Mouse (Mus musculus): Measurements from ENCODE around the gene Gm47289.

Gene Gm47289

DNA sequence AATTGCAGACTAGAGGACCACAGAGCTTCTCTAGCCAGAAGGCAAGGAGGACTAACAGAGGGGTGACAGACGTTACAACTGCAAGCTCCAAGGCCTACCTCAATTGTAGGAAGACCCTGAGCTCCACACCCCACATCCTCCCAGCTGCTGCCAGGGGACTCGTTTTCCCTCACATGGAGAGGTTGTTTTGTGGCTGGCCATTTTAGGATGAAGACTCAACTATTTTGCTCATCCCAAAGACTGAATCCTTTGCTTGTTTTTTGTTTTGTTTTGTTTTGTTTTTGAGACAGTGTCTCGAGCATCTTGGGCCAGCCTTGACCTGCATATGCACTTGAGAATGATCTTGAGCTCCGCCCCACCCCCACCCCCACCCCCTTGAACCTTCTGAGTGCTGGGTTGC lies at the start of gene Gm47289:
Gm47289 (plus strand) TSS at position 301 of the 400 bp plus-strand sequence.
- DNase-seq: no peak

DNA sequence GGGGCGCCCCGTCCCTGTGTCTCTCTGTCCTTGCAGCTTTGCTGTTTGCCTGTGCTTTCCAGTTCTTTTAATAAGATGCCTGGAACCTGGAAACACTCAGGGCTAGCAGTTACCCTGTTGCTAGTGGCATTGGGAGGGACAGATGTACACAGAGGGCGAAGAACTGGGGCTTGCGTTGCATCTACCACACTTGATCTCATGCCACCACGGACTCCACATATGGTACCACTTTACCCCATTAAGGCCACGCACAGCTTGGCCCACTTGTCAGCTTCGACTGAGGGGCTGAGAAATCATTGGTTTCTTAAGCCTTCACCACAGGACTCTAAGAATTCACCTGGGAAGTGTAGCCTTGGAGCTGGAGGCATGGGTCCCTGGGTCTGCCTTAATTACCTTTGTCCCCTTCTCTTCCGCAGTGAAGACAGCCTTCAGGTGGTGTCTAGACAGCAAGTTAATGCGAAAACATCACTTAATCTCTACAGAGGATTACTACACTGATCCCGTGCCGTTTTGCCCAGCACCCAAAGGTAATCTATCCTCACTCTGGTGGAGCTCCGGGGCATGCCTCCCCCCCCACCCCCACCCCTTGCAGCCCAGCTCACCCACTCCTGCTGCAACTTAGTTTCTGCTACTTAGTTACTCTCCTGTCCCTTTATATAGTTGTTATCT lies 49.1 kb upstream of the Gm47289 start:
- no peak for DNase-seq

- DNase-seq: no peak
These were observed 48.3 kb upstream of the Gm47289 start for GRCm38 (mm10) chr9:119110640-119111039.

GRCm38 (mm10) chr9:119114911-119115310 lies 44.0 kb upstream of the Gm47289 start:
- no peak for DNase-seq

GRCm38 (mm10) chr9:119119409-119120167 lies 39.4 kb upstream of the Gm47289 start:
- no peak for DNase-seq

GRCm38 (mm10) chr9:119120168-119120560 lies 38.8 kb upstream of the Gm47289 start:
- DNase-seq: no peak

DNA sequence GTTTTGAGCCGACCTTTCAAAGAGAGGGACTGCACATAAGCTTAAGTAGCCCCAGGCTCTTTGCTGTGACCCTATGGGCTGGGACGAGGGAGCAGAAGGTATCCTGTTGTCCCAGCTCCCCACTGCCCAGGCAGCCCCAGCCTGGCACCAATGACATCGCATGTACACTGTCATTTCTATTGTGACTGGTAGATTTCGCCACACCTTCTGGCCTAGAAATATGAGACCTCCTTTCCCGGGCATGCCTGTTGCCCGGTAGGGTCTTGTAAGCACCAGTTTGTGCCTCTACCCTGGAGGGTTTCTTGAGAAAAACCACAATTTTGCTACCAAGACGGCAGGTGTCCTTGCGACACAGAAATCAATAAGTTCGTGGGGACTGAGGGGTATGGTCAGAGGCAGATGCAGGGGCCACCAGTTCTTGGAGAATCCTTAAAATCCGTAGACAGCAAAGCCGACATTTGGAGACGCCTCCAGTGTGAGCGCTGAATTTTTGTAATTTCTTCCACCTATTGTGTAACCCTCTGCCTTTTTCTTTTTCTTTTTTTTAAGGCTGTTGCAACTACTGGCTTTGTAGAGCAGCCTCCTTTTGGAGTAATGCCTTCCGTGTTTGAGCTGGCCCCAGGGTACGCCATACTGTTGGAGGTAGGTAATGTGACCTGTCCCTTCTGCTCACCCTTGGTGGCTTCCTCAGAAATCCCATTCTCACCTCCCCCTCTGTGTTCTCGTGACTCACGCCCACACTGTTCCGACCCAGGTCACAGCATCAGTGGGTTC lies 36.2 kb upstream of the Gm47289 start:
- no peak for DNase-seq

DNA sequence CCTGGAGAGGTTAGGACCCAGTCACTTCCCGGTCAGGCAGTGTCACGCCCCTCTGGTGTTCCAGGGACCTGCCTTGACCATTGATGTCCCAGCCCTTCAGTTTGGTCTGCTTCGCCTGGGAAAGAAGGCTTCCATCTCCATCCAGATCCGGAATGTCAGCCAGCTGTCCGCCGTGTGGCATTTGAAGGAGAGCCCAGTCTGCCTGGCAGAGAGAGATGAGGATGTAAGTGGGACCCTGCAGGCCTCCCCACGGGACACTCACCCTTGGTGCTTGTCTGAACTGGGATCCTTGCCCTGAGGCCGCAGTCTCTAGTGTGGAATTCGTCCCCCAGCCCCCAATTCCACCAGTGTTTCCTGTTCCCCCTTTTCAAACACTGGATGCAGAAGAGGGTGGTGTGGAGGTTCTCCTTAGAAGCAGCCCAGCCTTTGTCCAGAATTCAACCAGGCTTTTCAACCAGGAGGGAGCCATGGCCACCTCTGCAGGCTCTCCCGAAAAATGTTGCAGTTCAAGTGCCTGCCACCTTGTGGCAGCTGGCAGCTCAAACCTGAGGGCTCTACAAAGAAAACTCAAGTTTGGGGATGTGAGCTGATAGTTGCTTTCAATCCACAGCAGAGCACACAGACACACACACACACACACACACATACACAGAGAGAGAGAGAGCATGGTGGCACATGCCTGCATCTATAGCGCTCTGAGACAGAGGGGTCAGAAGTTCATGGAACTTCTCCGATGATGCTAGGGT lies 30.4 kb upstream of the Gm47289 start:
- no peak for DNase-seq

DNA sequence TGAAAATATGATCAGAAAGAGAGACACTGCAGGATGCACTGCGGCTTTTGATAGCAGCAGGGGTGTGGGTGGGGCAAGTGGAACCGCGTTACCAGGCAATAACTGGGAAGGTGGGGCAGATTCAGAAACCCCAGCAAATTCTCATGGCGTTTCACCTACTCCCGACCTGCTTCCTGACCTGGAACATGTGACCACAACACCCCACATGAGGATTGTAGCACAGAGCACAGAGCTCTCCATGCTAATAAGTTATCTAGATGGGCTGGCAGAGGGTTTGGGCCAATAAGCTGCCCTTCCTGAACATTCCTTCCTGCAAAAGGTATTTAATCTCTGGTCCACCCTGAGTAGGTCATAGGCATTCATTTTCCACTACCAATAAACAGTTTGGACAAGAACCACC lies 28.3 kb upstream of the Gm47289 start:
- no peak for DNase-seq

DNA sequence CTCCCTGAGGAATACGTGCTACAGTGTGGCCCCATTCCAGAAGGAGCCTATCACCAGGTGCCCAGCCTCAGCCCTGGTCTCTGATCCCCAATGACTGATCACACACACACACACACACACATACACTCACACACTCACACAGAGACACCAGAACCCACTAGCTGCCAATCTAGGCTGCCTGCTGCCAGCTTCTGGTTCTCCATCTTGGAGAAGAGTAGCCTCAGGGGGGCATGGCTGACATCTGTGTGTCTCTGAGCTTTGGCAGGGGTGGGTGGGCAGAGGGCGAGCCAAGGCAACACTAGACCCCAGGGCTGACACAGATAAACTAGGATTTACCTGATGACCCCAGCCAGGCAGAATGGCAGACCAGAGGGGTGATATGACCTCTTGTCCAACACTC lies 20.1 kb upstream of the Gm47289 start:
- DNase-seq: no peak

- no peak for DNase-seq
These were observed 16.9 kb upstream of the Gm47289 start for GRCm38 (mm10) chr9:119142066-119142465.

DNA sequence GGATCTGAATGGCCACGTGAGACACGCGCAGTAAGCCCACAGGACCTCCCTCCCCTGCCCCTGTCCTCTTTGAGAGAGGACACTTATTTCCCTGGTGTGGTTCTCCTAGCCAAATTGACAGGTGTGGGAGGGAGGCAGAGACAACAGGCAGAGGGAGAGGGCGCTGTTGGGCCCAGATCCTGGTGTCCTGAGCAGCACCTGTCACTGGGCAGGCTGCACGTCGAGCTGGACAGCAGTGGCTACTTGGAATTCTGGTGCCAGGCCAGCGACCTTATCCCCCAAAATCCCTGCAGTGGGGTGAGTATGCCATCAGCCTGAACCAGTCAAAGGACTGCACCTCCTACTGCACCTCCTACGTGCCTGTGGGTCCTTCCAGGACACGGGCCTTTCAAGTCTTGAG lies 15.6 kb upstream of the Gm47289 start:
- DNase-seq: no peak

GRCm38 (mm10) chr9:119144696-119145095 lies 14.3 kb upstream of the Gm47289 start:
- peak; percentile 14 for DNase-seq

DNA sequence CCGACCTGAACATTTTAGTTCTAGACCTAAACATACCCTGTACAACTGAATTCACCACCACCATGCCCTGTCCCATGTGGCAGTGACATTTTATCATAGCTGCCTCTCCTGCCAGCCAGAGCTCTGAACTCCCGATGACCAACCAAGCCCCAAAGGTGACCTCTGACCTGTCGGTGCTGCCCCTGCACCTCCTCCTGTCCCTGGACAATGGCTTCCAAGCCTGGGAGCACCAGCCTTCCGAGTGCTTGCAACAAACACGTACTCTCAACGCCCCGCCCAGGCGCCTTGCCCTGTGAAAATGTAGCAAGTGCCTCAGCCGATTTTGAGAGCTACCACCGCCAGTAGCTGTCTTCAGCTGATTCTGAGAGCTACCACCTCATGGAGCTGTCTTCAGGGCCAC lies 13.8 kb upstream of the Gm47289 start:
- DNase-seq: no peak

DNA sequence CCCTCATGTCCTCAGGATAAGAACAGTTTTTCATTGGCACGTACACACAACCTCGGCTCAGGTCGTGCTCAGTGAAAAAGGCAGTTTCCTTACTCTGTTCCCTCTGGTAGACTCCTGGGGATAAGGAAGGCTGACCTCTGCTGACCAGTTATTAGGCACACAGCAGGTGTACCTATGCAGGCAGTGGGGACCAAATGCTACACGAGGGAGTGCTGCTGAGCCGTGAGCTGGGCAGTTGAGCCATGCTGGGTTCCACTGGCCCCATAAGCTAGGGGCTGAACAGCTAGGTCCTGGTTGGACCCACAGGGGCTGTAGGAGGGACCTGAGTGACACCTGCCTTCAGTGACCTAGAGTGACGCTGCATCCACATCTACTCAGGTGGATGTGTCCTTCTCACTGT lies 13.3 kb upstream of the Gm47289 start:
- no peak for DNase-seq

GRCm38 (mm10) chr9:119146098-119146770 lies 12.7 kb upstream of the Gm47289 start:
- DNase-seq: no peak

GRCm38 (mm10) chr9:119149601-119150000 lies 9.4 kb upstream of the Gm47289 start:
- no peak for DNase-seq

DNA sequence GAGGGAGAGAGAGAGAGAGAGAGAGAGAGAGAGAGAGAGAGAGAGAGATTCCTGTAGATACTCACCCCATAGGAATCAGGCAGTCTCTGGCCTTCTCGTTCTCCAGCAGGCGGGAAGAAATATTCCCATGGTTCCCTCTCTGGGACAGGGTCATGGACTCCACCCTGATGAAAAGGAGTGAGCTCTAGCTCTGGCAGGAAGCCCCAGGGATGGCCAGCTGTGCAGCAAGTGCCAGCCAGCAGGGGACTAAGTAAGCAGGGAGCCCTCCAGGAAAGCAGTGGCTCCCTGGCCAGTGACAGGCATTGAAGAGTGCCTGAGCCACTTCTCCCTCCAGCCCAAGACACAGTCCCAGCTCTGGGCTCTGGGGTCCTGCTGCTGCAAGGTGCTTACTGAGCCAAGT lies 7.2 kb upstream of the Gm47289 start:
- no peak for DNase-seq

DNA sequence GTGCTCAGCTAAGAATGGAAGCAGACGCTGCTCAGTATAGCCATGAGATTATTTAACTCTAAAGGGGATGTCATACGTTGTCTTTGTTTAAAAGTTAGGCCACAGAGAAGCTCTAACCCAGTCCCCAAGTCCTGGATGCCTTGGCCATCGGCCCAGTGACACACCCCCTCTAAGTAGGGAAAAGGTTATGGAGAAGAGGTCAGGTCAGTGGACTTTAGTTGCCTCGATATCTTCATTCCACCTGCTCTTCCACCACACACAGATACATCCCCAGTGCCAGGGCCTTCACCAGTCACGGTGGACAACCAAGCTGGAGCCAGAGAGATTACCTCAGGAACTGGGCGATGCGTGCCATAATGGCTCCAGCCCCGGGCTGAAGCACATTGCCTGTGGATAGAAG lies 3.5 kb upstream of the Gm47289 start:
- DNase-seq: no peak

GRCm38 (mm10) chr9:119155826-119156225 lies 3.1 kb upstream of the Gm47289 start:
- DNase-seq: no peak

DNA sequence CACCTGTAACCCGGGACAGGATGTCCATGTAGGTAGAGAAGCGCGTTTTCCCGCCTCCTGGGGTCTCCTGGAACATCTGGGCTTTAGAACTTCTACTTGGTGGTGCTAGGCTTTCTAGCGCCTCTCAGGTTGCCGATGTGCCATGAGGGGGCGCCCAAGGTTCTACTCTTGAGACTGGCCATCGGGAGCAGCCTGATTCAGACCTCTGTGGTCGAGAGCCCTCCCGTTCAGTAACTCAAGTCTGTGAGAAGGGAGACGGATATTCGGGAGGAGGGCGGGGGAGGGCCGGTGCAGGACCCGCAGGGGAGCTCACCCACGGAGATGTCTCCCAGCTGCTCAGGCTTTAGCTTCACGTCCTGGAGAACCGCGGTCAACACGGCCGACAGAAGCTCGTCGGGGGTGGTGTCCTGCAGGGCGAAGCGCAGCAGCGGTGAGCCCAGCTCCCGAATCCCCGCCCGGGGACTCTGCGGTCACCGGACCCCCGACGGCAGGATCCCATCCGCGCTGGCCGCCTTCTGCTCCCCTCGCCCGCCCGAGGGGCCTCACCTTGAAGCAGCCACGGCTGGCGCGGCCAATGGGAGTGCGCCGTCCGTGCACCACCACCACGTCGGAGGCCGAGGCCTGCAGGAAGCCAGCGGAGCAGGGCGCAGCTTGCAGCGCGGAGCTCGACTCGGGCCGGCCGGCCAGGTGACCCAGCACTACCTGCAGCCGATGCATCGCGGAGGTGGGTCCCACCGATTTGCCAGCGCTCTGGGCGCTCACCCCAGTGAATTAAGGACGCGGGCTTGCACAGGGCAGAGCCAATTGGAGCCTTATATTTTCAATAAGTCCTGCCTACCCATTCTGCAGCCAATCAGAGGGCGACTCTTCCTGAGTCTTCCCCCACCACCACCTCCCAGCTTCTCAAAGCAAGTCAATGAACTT lies 2.4 kb upstream of the Gm47289 start, which contains the start of gene Acaa1b:
Acaa1b (minus strand) TSS at position 816 of the 924 bp plus-strand sequence.
- DNase-seq: peak; percentile 38
